Mouse (Mus musculus): ENCODE data around the gene Galnt14. TPM values are rescaled to one million over a fixed set of nuclear protein-coding genes. Genes with fewer than 3 reads are reported as not detected.

The Galnt14 gene
- 0.63 and 0.94 TPM in 2 replicates for polyA plus RNA-seq (2016; fragmentation: Nextera tagmentation; extraction: Ambion mirVana)

- H3K9me3 ChIP-seq (replicated peaks), result peaks cover 2% of the 10 kb centered on the region; the same call in 1 of the 2 replicates
- peak within 1 kb of the TSS; percentile 76 for H3K27ac ChIP-seq
- peak within 1 kb of the TSS; percentile 64 for H3K4me3 ChIP-seq
- H3K36me3 ChIP-seq, result no peaks in the 10 kb centered on the region
- under 1% methylated on average over 74 of the region's 75 CpGs for WGBS
- peaks cover 68% of the 10 kb centered on the region for H3K27me3 ChIP-seq (ENCODE audit: low read depth, poor library complexity, severe bottlenecking)
- peaks cover 17% of the 10 kb centered on the region for H3K4me1 ChIP-seq
- DNase-seq (ENCODE audit: low spot score), result peak; percentile 76
Measured at GRCm38 (mm10) chr17:73710042-73710911, at the start of gene Galnt14. Gene Galnt14, minus strand, starts transcription at chr17:73710453.

DNA sequence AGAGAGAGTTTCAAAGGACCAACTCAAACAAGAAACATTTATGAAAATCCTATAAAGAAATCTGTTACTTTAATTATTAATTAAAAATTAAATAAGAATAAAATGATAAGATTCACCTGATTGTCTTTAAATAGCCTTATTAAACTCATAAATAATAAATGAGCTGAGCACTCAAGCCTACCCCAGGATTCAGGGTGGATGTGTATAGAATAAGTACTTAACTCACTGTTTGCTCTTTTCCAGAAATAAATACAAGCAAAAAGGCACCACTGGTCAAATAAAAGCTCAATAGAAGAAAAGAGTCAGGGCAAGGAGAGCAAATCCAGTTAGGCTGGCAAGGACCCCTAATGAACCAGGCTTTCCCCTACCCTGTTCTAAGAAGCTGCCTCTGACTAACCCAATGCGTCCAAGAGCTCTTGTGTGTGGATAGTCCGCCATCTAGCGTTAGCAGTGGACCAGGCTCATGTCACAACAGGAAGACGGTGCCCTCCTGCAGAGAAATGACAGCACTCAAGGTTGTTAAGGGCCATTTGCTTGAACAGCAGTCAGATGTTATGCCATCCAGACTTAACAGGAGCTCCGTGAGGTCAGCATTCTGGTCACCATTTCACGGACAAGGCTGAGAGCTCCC, 33.5 kb upstream of the Galnt14 start:
- H3K27ac ChIP-seq, result no peak overlapping the region
- no peak overlapping the region for H3K4me3 ChIP-seq
- H3K4me1 ChIP-seq, result no peaks in the 10 kb centered on the region
- no peaks in the 10 kb centered on the region for H3K36me3 ChIP-seq
- no peaks in the 10 kb centered on the region for H3K9me3 ChIP-seq (replicated peaks)
- peak; percentile 82 for DNase-seq (ENCODE audit: low spot score)
- 3% methylated on average over 6 of the region's 6 CpGs for WGBS
- no peaks in the 10 kb centered on the region for H3K27me3 ChIP-seq (ENCODE audit: low read depth, poor library complexity, severe bottlenecking)

DNA sequence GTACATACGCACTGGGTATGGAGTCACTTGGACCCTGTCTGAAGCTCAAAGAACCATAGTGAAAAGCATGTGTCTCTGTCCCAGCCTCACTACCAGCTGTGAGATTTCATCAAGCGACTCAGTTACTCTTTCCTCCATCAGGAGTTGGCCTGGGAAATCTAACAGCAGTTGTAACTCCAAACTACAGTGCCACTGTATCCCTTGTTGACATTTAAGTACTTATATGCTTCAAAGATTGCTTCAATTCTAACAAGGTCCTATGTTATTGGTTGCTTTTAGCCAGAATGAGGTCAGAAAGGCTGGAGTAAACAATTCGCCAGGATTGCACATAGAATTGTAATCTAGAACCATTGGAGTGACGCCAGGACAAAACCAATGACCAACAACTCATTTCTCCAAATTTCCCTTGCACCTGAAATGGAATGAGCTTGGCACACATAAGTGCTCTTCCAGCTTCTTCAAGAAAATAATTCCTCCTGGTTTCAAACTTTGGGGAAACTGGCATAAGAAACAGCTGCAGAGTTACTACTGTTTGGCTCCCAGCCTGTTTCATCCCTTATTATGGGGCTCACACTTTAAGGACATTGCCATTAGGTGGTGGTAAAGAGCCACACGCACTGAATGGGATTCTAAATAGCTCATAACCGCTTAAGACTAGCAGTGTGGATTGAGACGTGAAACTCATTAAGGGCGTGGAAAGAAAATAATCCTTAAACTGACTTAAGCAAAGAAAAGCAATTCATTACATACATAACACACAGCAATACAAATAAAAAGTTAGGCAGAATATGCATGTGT, 13.8 kb upstream of the Galnt14 start:
- Histone ChIP-seq H3K27me3 (ENCODE audit: low read depth, poor library complexity, severe bottlenecking) (0 out of 2 replicates have a peak, but pooled peaks cover 7% of the 10 kb centered on the region), H3K4me3 (no peak overlapping the region), H3K27ac (no peak overlapping the region), H3K9me3 (replicated peaks) (no peaks in the 10 kb centered on the region), H3K36me3 (no peaks in the 10 kb centered on the region), H3K4me1 (no peaks in the 10 kb centered on the region)
- no peak for DNase-seq (ENCODE audit: low spot score)
- 67% methylated on average over 8 of the region's 8 CpGs for WGBS

GRCm38 (mm10) chr17:73719021-73719748, 8.9 kb upstream of the Galnt14 start:
- Histone ChIP-seq H3K27me3 (ENCODE audit: low read depth, poor library complexity, severe bottlenecking) (peaks cover 11% of the 10 kb centered on the region), H3K36me3 (no peaks in the 10 kb centered on the region), H3K4me3 (no peak overlapping the region), H3K4me1 (peaks cover 8% of the 10 kb centered on the region; the same call in 1 of the 2 replicates), H3K9me3 (replicated peaks) (no peaks in the 10 kb centered on the region), H3K27ac (no peak overlapping the region)
- DNase-seq (ENCODE audit: low spot score), result no peak
- WGBS, result 86% methylated on average over 2 of the region's 2 CpGs

DNA sequence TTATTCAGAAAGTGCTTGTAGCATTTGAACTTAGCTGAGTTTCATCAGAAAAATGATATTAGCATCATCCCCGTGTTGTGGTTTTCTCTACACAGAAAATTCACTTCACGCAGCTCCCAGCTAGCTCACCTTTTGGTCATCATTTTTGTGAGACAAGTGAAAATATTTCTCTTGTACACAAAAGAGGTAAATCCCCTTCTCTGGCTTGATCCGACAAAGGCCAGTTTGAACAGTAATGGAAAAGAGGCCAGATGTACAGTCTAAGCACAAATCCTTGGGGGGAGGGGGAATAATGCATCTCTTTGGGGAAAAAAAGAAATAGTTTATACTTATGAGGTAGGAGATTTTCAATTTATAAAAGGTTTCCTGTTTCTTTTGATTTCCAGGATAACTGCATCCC, 6.4 kb upstream of the Galnt14 start:
- H3K27me3 ChIP-seq (ENCODE audit: low read depth, poor library complexity, severe bottlenecking), result peaks cover 30% of the 10 kb centered on the region
- no peaks in the 10 kb centered on the region for H3K36me3 ChIP-seq
- no peak overlapping the region for H3K27ac ChIP-seq
- WGBS, result 89% methylated on average over 3 of the region's 3 CpGs
- no peaks in the 10 kb centered on the region for H3K9me3 ChIP-seq (replicated peaks)
- peaks cover 8% of the 10 kb centered on the region; the same call in 1 of the 2 replicates for H3K4me1 ChIP-seq
- no peak for DNase-seq (ENCODE audit: low spot score)
- no peak overlapping the region for H3K4me3 ChIP-seq

DNA sequence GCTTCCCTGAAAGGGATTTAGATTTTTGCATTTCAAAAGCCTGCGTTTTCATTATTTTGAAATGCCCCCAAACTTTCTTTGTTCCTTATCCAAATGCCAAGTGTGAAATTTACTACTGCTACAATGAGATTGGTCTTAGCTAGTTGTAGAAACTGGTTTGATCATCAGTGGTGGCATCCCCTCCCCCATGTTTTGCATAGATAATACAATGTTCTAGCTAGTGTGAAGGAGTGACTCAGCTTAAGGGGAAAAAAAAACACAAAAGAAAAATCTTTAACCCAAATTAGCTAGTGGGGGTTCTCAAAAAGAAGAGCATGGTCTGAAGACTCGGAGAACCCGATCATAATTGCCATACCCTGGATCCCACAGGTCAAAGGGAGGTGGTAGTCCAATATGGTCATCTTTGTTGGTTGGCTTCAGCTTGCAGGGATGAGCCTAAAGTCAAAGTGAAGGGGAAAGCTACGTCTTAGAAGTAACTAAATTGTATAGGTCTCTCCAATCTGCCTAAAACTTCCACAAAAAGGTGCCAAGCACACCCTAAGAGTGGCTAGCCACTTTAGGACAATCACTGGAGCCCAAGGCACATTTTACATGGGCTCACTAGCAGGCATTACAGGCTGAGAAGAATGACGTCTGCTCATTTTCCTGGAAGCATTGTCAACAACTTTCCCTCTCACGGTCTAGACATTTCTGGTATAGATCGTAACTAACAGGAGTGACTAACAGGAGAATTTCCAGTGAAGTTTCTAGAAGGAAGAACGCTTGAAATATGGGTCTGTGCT, 4.4 kb upstream of the Galnt14 start:
- Histone ChIP-seq H3K9me3 (replicated peaks) (no peaks in the 10 kb centered on the region), H3K4me1 (peaks cover 18% of the 10 kb centered on the region), H3K27me3 (ENCODE audit: low read depth, poor library complexity, severe bottlenecking) (peaks cover 50% of the 10 kb centered on the region), H3K4me3 (no peak overlapping the region), H3K27ac (no peak overlapping the region), H3K36me3 (no peaks in the 10 kb centered on the region)
- WGBS, result 87% methylated on average over 8 of the region's 8 CpGs
- DNase-seq (ENCODE audit: low spot score), result no peak

DNA sequence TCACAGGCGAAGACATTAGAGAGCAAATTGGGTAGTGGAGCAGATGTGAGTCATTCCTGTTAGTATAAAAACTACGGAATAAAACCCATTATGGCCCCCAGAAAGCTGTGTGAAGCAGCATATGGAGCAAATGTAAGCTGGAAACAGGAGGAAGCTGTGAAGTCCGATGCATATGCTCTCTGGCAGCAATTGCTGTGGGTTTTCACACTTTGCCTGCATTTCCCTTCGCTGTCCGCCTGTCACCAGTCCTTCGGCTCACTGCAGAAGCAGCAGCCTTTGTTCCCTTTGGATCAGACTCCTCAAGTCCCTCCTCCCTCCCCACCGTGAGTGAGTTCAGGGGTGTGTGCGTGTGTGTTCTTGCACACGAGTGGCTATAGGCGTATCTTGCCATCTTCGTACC, 3.1 kb upstream of the Galnt14 start:
- H3K4me3 ChIP-seq, result no peak overlapping the region
- 0 out of 2 replicates have a peak, but pooled peaks cover under 1% of the 10 kb centered on the region for H3K9me3 ChIP-seq (replicated peaks)
- no peaks in the 10 kb centered on the region for H3K36me3 ChIP-seq
- WGBS, result 41% methylated on average over 11 of the region's 11 CpGs
- no peak for DNase-seq (ENCODE audit: low spot score)
- H3K4me1 ChIP-seq, result peaks cover 25% of the 10 kb centered on the region
- H3K27me3 ChIP-seq (ENCODE audit: low read depth, poor library complexity, severe bottlenecking), result peaks cover 63% of the 10 kb centered on the region
- no peak overlapping the region for H3K27ac ChIP-seq

GRCm38 (mm10) chr17:73711919-73712318, 1.7 kb upstream of the Galnt14 start:
- H3K27ac ChIP-seq, result no peak overlapping the region
- peaks cover 2% of the 10 kb centered on the region; the same call in 1 of the 2 replicates for H3K9me3 ChIP-seq (replicated peaks)
- peaks cover 17% of the 10 kb centered on the region for H3K4me1 ChIP-seq
- no peak for DNase-seq (ENCODE audit: low spot score)
- peaks cover 68% of the 10 kb centered on the region for H3K27me3 ChIP-seq (ENCODE audit: low read depth, poor library complexity, severe bottlenecking)
- H3K4me3 ChIP-seq, result no peak overlapping the region
- WGBS, result 71% methylated on average over 15 of the region's 15 CpGs
- H3K36me3 ChIP-seq, result no peaks in the 10 kb centered on the region

GRCm38 (mm10) chr17:73709131-73710041, 867 bp downstream of the Galnt14 start:
- peak overlapping the region; percentile 76 for H3K27ac ChIP-seq
- H3K9me3 ChIP-seq (replicated peaks), result peaks cover 2% of the 10 kb centered on the region; the same call in 1 of the 2 replicates
- no peaks in the 10 kb centered on the region for H3K36me3 ChIP-seq
- peaks cover 66% of the 10 kb centered on the region for H3K27me3 ChIP-seq (ENCODE audit: low read depth, poor library complexity, severe bottlenecking)
- WGBS, result 2% methylated on average over 43 of the region's 43 CpGs
- H3K4me1 ChIP-seq, result peaks cover 17% of the 10 kb centered on the region
- DNase-seq (ENCODE audit: low spot score), result peak; percentile 51
- H3K4me3 ChIP-seq, result peak overlapping the region; percentile 64

DNA sequence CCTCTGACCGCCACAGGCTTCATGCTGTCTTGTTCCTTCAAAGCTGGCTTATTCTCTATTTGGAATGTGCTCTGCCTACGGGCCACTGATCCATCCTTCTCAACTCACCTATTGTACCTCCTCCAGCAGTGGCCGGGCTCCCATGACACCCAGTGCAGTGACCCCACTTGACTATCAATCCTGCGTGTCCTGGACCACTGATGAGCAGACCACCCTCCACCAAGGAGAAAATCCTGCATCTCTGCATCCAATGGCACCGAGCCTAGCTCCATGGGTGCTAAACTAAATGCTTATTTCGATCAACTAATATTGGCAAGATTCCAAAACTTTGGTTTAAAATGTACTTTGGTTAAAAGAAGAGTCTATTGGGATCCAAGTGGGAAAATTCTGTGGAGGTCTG, 1.8 kb downstream of the Galnt14 start:
- Histone ChIP-seq H3K27ac (no peak overlapping the region), H3K4me1 (peaks cover 17% of the 10 kb centered on the region), H3K36me3 (no peaks in the 10 kb centered on the region), H3K9me3 (replicated peaks) (peaks cover 2% of the 10 kb centered on the region; the same call in 1 of the 2 replicates), H3K4me3 (no peak overlapping the region), H3K27me3 (ENCODE audit: low read depth, poor library complexity, severe bottlenecking) (peaks cover 57% of the 10 kb centered on the region)
- WGBS, result 92% methylated on average over 6 of the region's 6 CpGs
- DNase-seq (ENCODE audit: low spot score), result no peak

- no peak for DNase-seq (ENCODE audit: low spot score)
- no peak overlapping the region for H3K4me3 ChIP-seq
- H3K9me3 ChIP-seq (replicated peaks), result peaks cover 2% of the 10 kb centered on the region; the same call in 1 of the 2 replicates
- H3K27ac ChIP-seq, result no peak overlapping the region
- no peaks in the 10 kb centered on the region for H3K36me3 ChIP-seq
- H3K4me1 ChIP-seq, result peaks cover 6% of the 10 kb centered on the region
- peaks cover 11% of the 10 kb centered on the region for H3K27me3 ChIP-seq (ENCODE audit: low read depth, poor library complexity, severe bottlenecking)
Measured at GRCm38 (mm10) chr17:73703571-73703970, 6.7 kb downstream of the Galnt14 start.
